14 mouse cellular contexts compared by ENCODE assay signal in genomic region chr2:169926016-169926415, GRCm38 (mm10).
DNase-seq lines count a peak whose midpoint lies in the region; TF ChIP-seq lines count a peak whose summit lies in the region.
"Had no signal": no experiment of that assay in that cellular context is flagged by ENCODE, and none has a peak within 500 bp of the region (broad histone marks: within the 10 kb centered on the region; RNA-seq: fewer than 3 reads in every experiment).

No protein-coding gene starts in this region.

- 0 out of 2 replicates have a peak, but pooled peaks cover 3% of the 10 kb centered on the region for H3K4me1 ChIP-seq in thymus, adult 2 months (replicated peaks; ENCODE audit: control insufficient read depth, insufficient read depth, low read length)
- H3K4me1 ChIP-seq: embryonic facial prominence, embryonic 12.5 days had no signal

- WGBS in thymus, adult 2 months, result 78% methylated on average over 11 of the region's 11 CpGs

- TF ChIP-seq POLR2A in thymus, adult 2 months (IDR thresholded peaks at IDR 0.05; ENCODE audit: control insufficient read depth, extremely low read depth, insufficient read depth, low read length, poor library complexity), result no peak

- intact Hi-C loops in left cerebral cortex, postnatal 4 days (cut with DNase I), result no loop called here

- TF ChIP-seq CTCF in thymus, adult 2 months (IDR thresholded peaks at IDR 0.05; ENCODE audit: borderline replicate concordance, control insufficient read depth, extremely low read depth, insufficient read depth, low read length, poor library complexity), result no peak

- H3K27me3 ChIP-seq in thymus, adult 2 months (ENCODE audit: control insufficient read depth, insufficient read depth, low read length), result no peaks in the 10 kb centered on the region
- H3K27me3 ChIP-seq: embryonic facial prominence, embryonic 12.5 days; lung, embryonic 15.5 days had no signal

- no peak overlapping the region for H3K4me3 ChIP-seq in thymus, adult 2 months (ENCODE audit: control insufficient read depth, insufficient read depth, low read length)
- H3K4me3 ChIP-seq: embryonic facial prominence, embryonic 12.5 days; lung, embryonic 15.5 days had no signal

- peak; percentile 77 to 86 for DNase-seq in cerebellum, postnatal 10 days
- no peak for DNase-seq in cerebellum, adult 9-10 months
- DNase-seq in left cerebral cortex, postnatal 4 days, result peak; percentile 10
- no peak for DNase-seq in left cerebral cortex, adult 8-10 months (ENCODE audit: low spot score in 2 of 2)
- peak; percentile 59 for DNase-seq in adipocyte (ENCODE audit: low spot score)
- DNase-seq in gastrocnemius, postnatal 10 days, result peak; percentile 37
- DNase-seq in c-Kit-positive CD71-positive TER-119-positive erythroid progenitor cells, embryonic 14.5 days (ENCODE audit: low spot score), result no peak
- no peak for DNase-seq in thymus, adult 2 months
- DNase-seq: heart, postnatal 10 days; right cerebral cortex, postnatal 4 days had no signal

- H3K27ac ChIP-seq in thymus, adult 2 months (ENCODE audit: control insufficient read depth, insufficient read depth, low read length), result no peak overlapping the region
- H3K27ac ChIP-seq: embryonic facial prominence, embryonic 12.5 days; hindbrain, embryonic 14.5 days; kidney, postnatal 0 days; lung, embryonic 15.5 days had no signal

- H3K36me3 ChIP-seq in thymus, adult 2 months (ENCODE audit: control insufficient read depth, insufficient read depth, low read length), result no peaks in the 10 kb centered on the region
- H3K36me3 ChIP-seq: embryonic facial prominence, embryonic 12.5 days; lung, embryonic 15.5 days had no signal

Comparison
In these comparisons a context has a peak if more than half of its experiments do, and no peak if none do; other contexts are left out.
1. DNase-seq: peak in cerebellum, postnatal 10 days (2 of 2), left cerebral cortex, postnatal 4 days (single experiment), adipocyte (single experiment) and gastrocnemius, postnatal 10 days (single experiment); none in cerebellum, adult 9-10 months (single experiment), left cerebral cortex, adult 8-10 months (0 of 2), c-Kit-positive CD71-positive TER-119-positive erythroid progenitor cells, embryonic 14.5 days (single experiment) and thymus, adult 2 months (single experiment).